Mouse (Mus musculus) monocyte, adult 2 months (primary cell): ENCODE data around the gene Dnm1.

Source experiments
- DNase-seq, 2 experiments: peaks; one replicate each; pipeline ENCODE4 v3.0.0; 2022; ENCODE audit warnings: low spot score in 2 of 2, low read depth in 1 of 2

Dnm1 gene

GRCm38 (mm10) chr2:32283986-32284385, 69.2 kb downstream of the Dnm1 start:
- no peak for DNase-seq

- peak in 1 of 2 experiments; percentile 27 for DNase-seq
Measured at GRCm38 (mm10) chr2:32282727-32283126, 70.4 kb downstream of the Dnm1 start.

- DNase-seq, result no peak
Measured at GRCm38 (mm10) chr2:32282289-32282688, 70.8 kb downstream of the Dnm1 start.

GRCm38 (mm10) chr2:32275823-32276222, 77.3 kb downstream of the Dnm1 start:
- DNase-seq, result no peak

GRCm38 (mm10) chr2:32260635-32261034, 92.5 kb downstream of the Dnm1 start:
- DNase-seq, result peak; percentile 48 to 55

GRCm38 (mm10) chr2:32259657-32260417, 93.3 kb downstream of the Dnm1 start, which contains the start of gene Uck1:
Gene Uck1 (minus strand): TSS chr2:32260159.
- DNase-seq, result peak; percentile 78 to 81

GRCm38 (mm10) chr2:32258887-32259533, 94.1 kb downstream of the Dnm1 start:
- DNase-seq, result no peak
